Mouse (Mus musculus): Measurements from ENCODE around the gene Ifna4. TPM values are rescaled to one million over a fixed set of nuclear protein-coding genes. Genes with fewer than 3 reads are reported as not detected.

The Ifna4 gene
- polyA plus RNA-seq, 1 experiment from 2014 or later: not detected

GRCm38 (mm10) chr4:88838828-88839227, 2.8 kb upstream of the Ifna4 start:
- WGBS: 42% methylated on average over 3 of the region's 3 CpGs
- H3K27ac ChIP-seq: no peak overlapping the region
- H3K9me3 ChIP-seq: no peaks in the 10 kb centered on the region
- no peak overlapping the region for H3K4me3 ChIP-seq
- H3K36me3 ChIP-seq: no peaks in the 10 kb centered on the region
- H3K27me3 ChIP-seq (ENCODE audit: insufficient read depth, poor library complexity, severe bottlenecking): no peaks in the 10 kb centered on the region
- no peaks in the 10 kb centered on the region for H3K4me1 ChIP-seq (replicated peaks)
- no peak for DNase-seq (ENCODE audit: low spot score)

GRCm38 (mm10) chr4:88840058-88840457, 1.6 kb upstream of the Ifna4 start:
- DNase-seq (ENCODE audit: low spot score): no peak
- Histone ChIP-seq H3K9me3 (no peaks in the 10 kb centered on the region), H3K27ac (no peak overlapping the region), H3K4me1 (replicated peaks) (no peaks in the 10 kb centered on the region), H3K36me3 (no peaks in the 10 kb centered on the region), H3K27me3 (ENCODE audit: insufficient read depth, poor library complexity, severe bottlenecking) (no peaks in the 10 kb centered on the region), H3K4me3 (no peak overlapping the region)
- WGBS: 84% methylated on average over 3 of the region's 3 CpGs

DNA sequence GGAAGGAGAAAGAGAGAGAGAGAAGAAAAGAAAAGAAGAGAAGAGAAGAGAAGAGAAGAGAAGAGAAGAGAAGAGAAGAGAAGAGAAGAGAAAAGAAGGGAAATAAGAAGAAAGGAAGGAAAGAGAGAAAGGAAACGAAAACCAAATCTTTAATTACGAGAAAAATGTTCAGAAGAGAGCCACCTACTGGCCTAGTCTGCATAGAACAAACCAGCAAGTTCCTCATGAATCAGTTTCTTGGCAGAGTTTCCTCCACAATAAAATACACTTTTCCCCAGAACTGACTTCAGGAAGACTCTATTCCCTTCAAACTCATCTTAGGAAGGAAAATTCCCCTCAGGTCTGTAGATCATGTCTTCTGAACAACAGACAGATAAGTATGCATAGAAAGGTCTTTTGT, 3.7 kb downstream of the Ifna4 start:
- H3K27me3 ChIP-seq (ENCODE audit: insufficient read depth, poor library complexity, severe bottlenecking): no peaks in the 10 kb centered on the region
- DNase-seq (ENCODE audit: low spot score): no peak
- no peak overlapping the region for H3K4me3 ChIP-seq
- H3K9me3 ChIP-seq: no peaks in the 10 kb centered on the region
- H3K27ac ChIP-seq: no peak overlapping the region
- whole genome bisulfite sequencing: 49% methylated on average over 2 of the region's 2 CpGs
- H3K4me1 ChIP-seq (replicated peaks): no peaks in the 10 kb centered on the region
- H3K36me3 ChIP-seq: no peaks in the 10 kb centered on the region

GRCm38 (mm10) chr4:88849698-88850097, 8.0 kb downstream of the Ifna4 start, which contains the start of gene Ifna1:
TSS of gene Ifna1 (plus strand) at chr4:88850087.
- Histone ChIP-seq H3K36me3 (no peaks in the 10 kb centered on the region), H3K4me3 (no peak within 1 kb of the TSS), H3K4me1 (replicated peaks) (peaks cover 6% of the 10 kb centered on the region; the same call in 1 of the 2 replicates), H3K27me3 (ENCODE audit: insufficient read depth, poor library complexity, severe bottlenecking) (no peaks in the 10 kb centered on the region), H3K27ac (no peak within 1 kb of the TSS), H3K9me3 (no peaks in the 10 kb centered on the region)
- 78% methylated on average over 1 of the region's 1 CpGs for WGBS
- no peak for DNase-seq (ENCODE audit: low spot score)

- H3K4me3 ChIP-seq: no peak overlapping the region
- no peaks in the 10 kb centered on the region for H3K27me3 ChIP-seq (ENCODE audit: insufficient read depth, poor library complexity, severe bottlenecking)
- H3K4me1 ChIP-seq (replicated peaks): peaks cover 6% of the 10 kb centered on the region; the same call in 1 of the 2 replicates
- no peaks in the 10 kb centered on the region for H3K36me3 ChIP-seq
- WGBS: 32% methylated on average over 4 of the region's 4 CpGs
- DNase-seq (ENCODE audit: low spot score): no peak
- H3K27ac ChIP-seq: no peak overlapping the region
- no peaks in the 10 kb centered on the region for H3K9me3 ChIP-seq
These were observed 9.5 kb downstream of the Ifna4 start for GRCm38 (mm10) chr4:88851026-88851763.

DNA sequence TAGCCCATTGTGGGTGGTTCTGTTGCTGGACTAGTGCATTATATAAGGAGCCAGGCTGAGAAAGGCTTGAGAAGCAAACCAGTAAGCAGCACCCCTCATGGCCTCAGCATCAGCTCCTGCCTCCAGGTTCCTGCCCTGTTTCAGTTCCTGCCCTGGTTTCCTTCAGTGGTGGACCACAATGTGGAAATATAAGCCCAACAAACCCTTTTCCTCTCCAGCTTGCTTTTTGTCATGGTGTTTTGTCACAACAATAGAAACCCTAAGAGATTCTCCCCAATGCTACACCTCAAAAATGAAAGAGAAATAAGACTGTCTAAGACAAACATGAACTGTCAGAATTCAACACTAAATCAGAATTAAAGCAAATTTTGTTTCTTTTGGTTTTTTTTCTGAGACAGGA, 17.6 kb downstream of the Ifna4 start:
- no peak for DNase-seq (ENCODE audit: low spot score)
- Histone ChIP-seq H3K36me3 (no peaks in the 10 kb centered on the region), H3K4me1 (replicated peaks) (peaks cover 9% of the 10 kb centered on the region), H3K9me3 (no peaks in the 10 kb centered on the region), H3K27me3 (ENCODE audit: insufficient read depth, poor library complexity, severe bottlenecking) (peaks cover 13% of the 10 kb centered on the region), H3K4me3 (no peak overlapping the region), H3K27ac (no peak overlapping the region)

- Histone ChIP-seq H3K36me3 (no peaks in the 10 kb centered on the region), H3K4me1 (replicated peaks) (peaks cover 20% of the 10 kb centered on the region), H3K9me3 (no peaks in the 10 kb centered on the region), H3K4me3 (no peak overlapping the region), H3K27me3 (ENCODE audit: insufficient read depth, poor library complexity, severe bottlenecking) (peaks cover 32% of the 10 kb centered on the region), H3K27ac (no peak overlapping the region)
- DNase-seq (ENCODE audit: low spot score): no peak
- 4% methylated on average over 7 of the region's 7 CpGs for WGBS
These were observed 21.6 kb downstream of the Ifna4 start for GRCm38 (mm10) chr4:88863309-88863708.

DNA sequence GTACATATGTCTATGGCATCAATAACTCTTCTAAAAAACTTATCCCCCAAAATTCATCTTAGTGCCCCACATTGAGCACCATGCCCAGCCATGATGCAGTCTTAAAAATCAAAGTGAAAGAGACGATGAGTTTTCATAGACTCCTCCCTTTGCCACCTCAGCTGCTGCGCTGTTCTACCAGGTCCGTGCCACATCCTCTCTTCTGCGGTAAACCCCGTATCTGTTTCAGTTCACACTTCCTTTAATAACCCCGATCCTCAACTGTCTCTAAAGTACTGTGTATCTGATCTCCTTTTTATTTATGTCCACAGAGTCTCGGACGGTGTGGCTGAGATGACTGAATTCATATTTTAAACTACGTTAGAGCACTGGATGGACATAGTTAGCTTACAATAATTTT, 22.9 kb downstream of the Ifna4 start:
- no peak overlapping the region for H3K27ac ChIP-seq
- H3K4me3 ChIP-seq: no peak overlapping the region
- WGBS: 72% methylated on average over 9 of the region's 9 CpGs
- no peaks in the 10 kb centered on the region for H3K36me3 ChIP-seq
- H3K4me1 ChIP-seq (replicated peaks): peaks cover 23% of the 10 kb centered on the region
- H3K9me3 ChIP-seq: no peaks in the 10 kb centered on the region
- DNase-seq (ENCODE audit: low spot score): no peak
- H3K27me3 ChIP-seq (ENCODE audit: insufficient read depth, poor library complexity, severe bottlenecking): peaks cover 32% of the 10 kb centered on the region

DNA sequence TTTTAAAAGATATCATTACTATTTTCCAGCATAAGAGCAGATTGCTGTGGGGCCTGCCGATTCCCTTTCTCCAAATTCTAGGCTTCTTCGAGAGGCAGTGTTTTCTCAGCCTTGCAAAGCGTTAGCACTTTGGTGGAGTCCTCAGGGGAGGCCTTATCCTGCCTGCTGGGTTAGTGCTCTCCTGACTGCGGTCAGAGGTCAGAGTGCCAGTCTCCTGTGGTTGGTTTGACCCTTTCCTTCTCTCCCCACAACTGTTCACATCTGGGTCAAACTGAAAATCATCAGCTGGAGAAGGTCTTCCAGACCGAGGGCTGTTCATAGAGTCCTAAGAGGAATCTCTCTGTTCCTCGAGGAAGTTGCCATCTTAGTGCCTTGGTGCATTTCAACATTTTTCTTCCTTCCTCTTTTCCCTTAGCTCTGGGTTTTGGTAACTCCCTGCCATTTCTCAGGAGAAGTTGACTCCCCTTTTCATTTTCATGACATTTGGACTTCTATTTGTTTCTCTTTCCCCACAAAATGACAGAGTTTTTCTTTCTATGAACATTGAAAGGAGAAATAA, 23.4 kb downstream of the Ifna4 start:
- H3K27ac ChIP-seq: no peak overlapping the region
- 44% methylated on average over 6 of the region's 6 CpGs for WGBS
- H3K4me1 ChIP-seq (replicated peaks): peaks cover 23% of the 10 kb centered on the region
- no peaks in the 10 kb centered on the region for H3K9me3 ChIP-seq
- H3K4me3 ChIP-seq: no peak overlapping the region
- no peaks in the 10 kb centered on the region for H3K36me3 ChIP-seq
- DNase-seq (ENCODE audit: low spot score): no peak
- peaks cover 32% of the 10 kb centered on the region for H3K27me3 ChIP-seq (ENCODE audit: insufficient read depth, poor library complexity, severe bottlenecking)

DNA sequence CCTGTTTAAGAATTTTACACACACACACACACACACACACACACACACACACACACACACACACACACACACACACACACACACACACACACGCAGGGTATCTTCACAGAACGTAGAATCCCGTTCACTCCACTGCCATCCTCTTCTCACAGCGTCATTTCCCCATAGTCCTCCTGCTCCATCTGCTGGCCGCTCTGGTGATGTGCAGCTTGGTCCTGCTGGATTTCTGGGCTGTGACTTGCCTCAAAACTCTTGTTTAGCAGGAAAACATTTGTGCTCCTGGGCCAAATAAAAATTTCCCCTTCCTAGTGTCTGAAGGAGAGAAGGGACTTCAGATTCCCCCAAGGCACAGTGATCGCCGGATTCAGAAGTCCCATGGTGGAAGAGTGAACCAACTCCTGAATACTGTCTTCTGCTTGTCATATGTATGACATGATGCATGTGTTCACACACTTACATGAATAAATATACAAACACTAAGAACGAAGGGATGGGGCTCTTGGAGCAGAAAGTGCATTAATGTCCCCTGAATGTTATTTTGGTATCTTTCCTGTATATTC, 25.8 kb downstream of the Ifna4 start:
- Histone ChIP-seq H3K27ac (no peak overlapping the region), H3K27me3 (ENCODE audit: insufficient read depth, poor library complexity, severe bottlenecking) (peaks cover 28% of the 10 kb centered on the region), H3K36me3 (no peaks in the 10 kb centered on the region), H3K9me3 (no peaks in the 10 kb centered on the region), H3K4me1 (replicated peaks) (peaks cover 23% of the 10 kb centered on the region), H3K4me3 (peak overlapping the region; percentile 69)
- WGBS: 2% methylated on average over 8 of the region's 8 CpGs
- DNase-seq (ENCODE audit: low spot score): peak; percentile 84

DNA sequence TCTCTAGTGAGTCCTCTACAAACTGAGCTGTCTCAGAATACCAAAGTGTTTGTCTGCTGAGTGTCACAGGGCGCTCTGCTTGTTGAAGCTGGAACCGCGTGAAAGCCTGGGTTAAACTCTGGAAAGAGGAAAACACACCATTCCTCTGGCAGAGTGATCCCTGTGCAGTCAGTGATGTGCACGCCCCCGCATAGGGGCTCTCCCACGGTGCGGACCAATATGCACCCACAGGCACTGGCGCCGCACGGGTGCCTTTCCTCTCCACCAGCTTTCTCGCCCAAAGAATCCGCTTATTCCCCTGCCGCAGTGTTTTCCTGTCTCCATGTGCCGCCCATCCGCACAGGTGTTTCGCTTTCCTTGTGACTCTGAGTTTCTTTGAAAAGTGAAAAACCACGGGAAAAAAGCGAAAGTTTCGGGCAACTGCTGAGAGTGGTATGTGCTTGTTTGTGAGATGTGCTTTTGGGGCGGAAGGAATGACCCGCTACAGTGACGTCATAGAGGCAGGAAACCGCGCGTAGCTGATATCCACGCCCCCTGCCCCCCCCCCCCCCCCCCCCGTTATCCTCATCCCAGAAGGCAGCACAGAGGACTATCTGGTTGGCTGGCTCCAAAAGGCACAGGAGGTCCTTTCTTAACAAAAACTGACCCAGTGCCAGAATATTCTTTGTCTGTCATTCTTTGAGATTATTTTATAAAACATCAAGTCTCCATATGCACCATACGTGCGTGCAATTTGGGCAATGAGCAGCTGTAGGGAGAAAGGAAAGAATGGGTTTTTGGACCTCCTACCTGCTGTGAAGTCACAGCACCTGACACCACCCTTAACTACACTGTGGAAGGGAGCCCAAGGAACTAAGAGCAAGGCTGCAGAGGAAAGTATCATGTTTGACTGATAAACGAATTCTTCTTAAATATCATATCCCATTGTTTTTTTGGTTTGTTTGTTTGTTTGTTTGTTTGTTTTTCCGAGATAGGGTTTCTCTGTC, 26.6 kb downstream of the Ifna4 start:
- Histone ChIP-seq H3K4me1 (replicated peaks) (peaks cover 19% of the 10 kb centered on the region), H3K27me3 (ENCODE audit: insufficient read depth, poor library complexity, severe bottlenecking) (peaks cover 20% of the 10 kb centered on the region), H3K4me3 (peak overlapping the region; percentile 69), H3K9me3 (no peaks in the 10 kb centered on the region), H3K36me3 (no peaks in the 10 kb centered on the region), H3K27ac (peak overlapping the region; percentile 78)
- DNase-seq (ENCODE audit: low spot score): peak; percentile 66
- WGBS: 9% methylated on average over 31 of the region's 31 CpGs

GRCm38 (mm10) chr4:88872691-88873090, 31.0 kb downstream of the Ifna4 start:
- WGBS: 0% methylated on average over 2 of the region's 2 CpGs

More at GRCm38 (mm10) chr4:88872691-88873090, 31.0 kb downstream of the Ifna4 start:
- DNase-seq (ENCODE audit: low spot score): no peak
- H3K4me1 ChIP-seq (replicated peaks): peaks cover 9% of the 10 kb centered on the region
- H3K4me3 ChIP-seq: no peak overlapping the region
- no peaks in the 10 kb centered on the region for H3K27me3 ChIP-seq (ENCODE audit: insufficient read depth, poor library complexity, severe bottlenecking)
- no peaks in the 10 kb centered on the region for H3K9me3 ChIP-seq
- no peaks in the 10 kb centered on the region for H3K36me3 ChIP-seq
- no peak overlapping the region for H3K27ac ChIP-seq

Measured in hindbrain, embryonic 10.5 days (tissue).